Comparison of ENCODE assay signal across 8 mouse cellular contexts in genomic region chr5:138997171-138997788, GRCm38 (mm10). TPM values are rescaled to one million over a fixed set of nuclear protein-coding genes. Genes with fewer than 3 reads are reported as not detected.
DNase-seq lines count a peak whose midpoint lies in the region; ATAC-seq and TF ChIP-seq lines count a peak whose summit lies in the region.

TSS of gene Pdgfa (minus strand) at chr5:138997370.

- H3K79me2 ChIP-seq in C2C12 (ENCODE audit: control insufficient read depth, insufficient read depth): peaks cover 31% of the 10 kb centered on the region

- no peak for TF ChIP-seq CTCF in C2C12 (IDR thresholded peaks at IDR 0.05; ENCODE audit: control insufficient read depth, insufficient read depth, insufficient read length)

- WGBS in forebrain, embryonic 15.5 days: 2% methylated on average over 48 of the region's 48 CpGs
- WGBS in large intestine, adult 2 months: 12% methylated on average over 48 of the region's 48 CpGs
- 2% methylated on average over 48 of the region's 48 CpGs for WGBS in neural tube, embryonic 14.5 days

- H3K36me3 ChIP-seq in C2C12 (ENCODE audit: control insufficient read depth, insufficient read depth): no peaks in the 10 kb centered on the region
- H3K36me3 ChIP-seq in forebrain, embryonic 15.5 days: no peaks in the 10 kb centered on the region
- no peaks in the 10 kb centered on the region for H3K36me3 ChIP-seq in neural tube, embryonic 14.5 days (ENCODE audit: control insufficient read depth, insufficient read depth, low read length)

- no peaks in the 10 kb centered on the region for H3K27me3 ChIP-seq in C2C12 (ENCODE audit: control insufficient read depth, insufficient read depth, insufficient read length)
- H3K27me3 ChIP-seq in forebrain, embryonic 15.5 days: peaks cover 58% of the 10 kb centered on the region
- H3K27me3 ChIP-seq in neural tube, embryonic 14.5 days (ENCODE audit: control insufficient read depth, insufficient read depth, low read length): peaks cover 33% of the 10 kb centered on the region

- peaks cover 49% of the 10 kb centered on the region for H3K4me1 ChIP-seq in forebrain, embryonic 15.5 days
- H3K4me1 ChIP-seq in neural tube, embryonic 14.5 days (ENCODE audit: control insufficient read depth, insufficient read depth, low read length): peaks cover 22% of the 10 kb centered on the region

- peaks cover 17% of the 10 kb centered on the region for H3K79me3 ChIP-seq in C2C12 (ENCODE audit: low read depth)

- H3K9me3 ChIP-seq in forebrain, embryonic 15.5 days: no peaks in the 10 kb centered on the region
- H3K9me3 ChIP-seq in neural tube, embryonic 14.5 days (ENCODE audit: control insufficient read depth, low read length): no peaks in the 10 kb centered on the region

- peak; percentile 74 for DNase-seq in adrenal gland, postnatal 25 days
- DNase-seq in heart, postnatal 25 days (ENCODE audit: low spot score): peak; percentile 61
- DNase-seq in large intestine, adult 2 months (ENCODE audit: low read depth, low spot score): no peak
- peak; percentile 74 to 82 for DNase-seq in lung, adult 18-20 months
- peak; percentile 50 for DNase-seq in yolk sac, embryonic 10.5 days (ENCODE audit: low spot score)

- H3K4me3 ChIP-seq in C2C12 (ENCODE audit: insufficient read depth, poor library complexity, severe bottlenecking): no peak within 1 kb of the TSS
- peak within 1 kb of the TSS; percentile 84 for H3K4me3 ChIP-seq in forebrain, embryonic 15.5 days
- peak within 1 kb of the TSS; percentile 55 for H3K4me3 ChIP-seq in neural tube, embryonic 14.5 days (ENCODE audit: low read depth, low read length)

- ATAC-seq in forebrain, embryonic 15.5 days (replicated peaks): peak; percentile 24; the same call in 1 of the 2 replicates
- peak; percentile 7; the same call in 1 of the 2 replicates for ATAC-seq in neural tube, embryonic 14.5 days (ENCODE audit: low read depth)

- intact Hi-C loops in heart, postnatal 25 days (cut with DNase I): loop anchor here (5.0 kb wide), 1 partner anchor 80 kb away; no protein-coding TSS in a partner anchor

- peak within 1 kb of the TSS; percentile 77 for H3K9ac ChIP-seq in forebrain, embryonic 15.5 days (replicated peaks)
- peak within 1 kb of the TSS; percentile 37 for H3K9ac ChIP-seq in neural tube, embryonic 14.5 days (replicated peaks; ENCODE audit: low read depth, low read length)

- peak within 1 kb of the TSS; percentile 89; the same call in 1 of the 2 replicates for H3K27ac ChIP-seq in forebrain, embryonic 15.5 days (replicated peaks)
- no peak within 1 kb of the TSS for H3K27ac ChIP-seq in neural tube, embryonic 14.5 days (ENCODE audit: low read depth, low read length)

- peak within 1 kb of the TSS; percentile 89 for H3K4me2 ChIP-seq in forebrain, embryonic 15.5 days (replicated peaks)
- peak within 1 kb of the TSS; percentile 92 for H3K4me2 ChIP-seq in neural tube, embryonic 14.5 days (ENCODE audit: low read depth, low read length)

- peak within 1 kb of the TSS; percentile 14 for H3ac ChIP-seq in C2C12 (ENCODE audit: control insufficient read depth, insufficient read length, low read depth)

TF ChIP-seq in C2C12, 6 proteins besides CTCF, POLR2A, EP300 and RAD21:
- TF ChIP-seq MAX (IDR thresholded peaks at IDR 0.05): no peak
- no peak for TF ChIP-seq MYOD1 (IDR thresholded peaks at IDR 0.05; ENCODE audit: control insufficient read depth, insufficient read length, low read depth)
- TF ChIP-seq CEBPB (IDR thresholded peaks at IDR 0.05; ENCODE audit: low read depth): no peak
- TF ChIP-seq FOSL1 (IDR thresholded peaks at IDR 0.05; ENCODE audit: insufficient read depth, low read length, poor library complexity, severe bottlenecking): no peak

RNA-seq across cellular contexts. Expression of gene Pdgfa, which starts in this region (rescaled TPM):
- 56.4 TPM for polyA plus RNA-seq in C2C12 (2012; fragmentation: generic; extraction: Trizol)
- 29.5 and 30.0 TPM in 2 replicates for total RNA-seq in adrenal gland, postnatal 25 days (2021)
- 13.9 and 17.5 TPM in 2 replicates for polyA plus RNA-seq in forebrain, embryonic 15.5 days (2015; fragmentation: Nextera tagmentation; extraction: Ambion mirVana)
- 10 to 100 TPM; 23.3 to 27.2 TPM for total RNA-seq in heart, postnatal 25 days (2021)
- polyA plus RNA-seq in large intestine, adult 2 months (2012; rRNA removed): 23.4 and 29.3 TPM in 2 replicates
- 23.4 and 27.5 TPM in 2 replicates for polyA plus RNA-seq in neural tube, embryonic 14.5 days (2014; fragmentation: Nextera tagmentation; extraction: Ambion mirVana)
